Mouse (Mus musculus) embryonic fibroblast, embryonic 13.5 days (primary cell): ENCODE data around the gene Srp72.

Experiments
- CTCF ChIP-seq: IDR thresholded peaks from 2 replicates; pipeline ENCODE4 v1.5.1; 2011; ENCODE audit warnings: mild to moderate bottlenecking, control low read depth, low read length, moderate library complexity, borderline replicate concordance; ENCODE audit not compliant: insufficient read depth
- POLR2A ChIP-seq: IDR thresholded peaks from 2 replicates; pipeline ENCODE4 v1.6.1; 2011; ENCODE audit warnings: low read depth, mild to moderate bottlenecking, control low read depth, low read length, moderate library complexity

- no peak for TF ChIP-seq CTCF
- TF ChIP-seq POLR2A, result no peak
These were observed 16.3 kb downstream of the Srp72 start for GRCm38 (mm10) chr5:76990789-76991188.
